Mouse (Mus musculus) monocyte, adult 2 months (primary cell): ENCODE results near the gene D630045J12Rik.

Experiments used
- DNase-seq, 2 experiments: peaks; one replicate each; pipeline ENCODE4 v3.0.0; 2022; ENCODE audit warnings: low spot score in 2 of 2, low read depth in 1 of 2

D630045J12Rik gene

GRCm38 (mm10) chr6:38139086-38139485 is 114.7 kb downstream of the D630045J12Rik start:
- no peak for DNase-seq

GRCm38 (mm10) chr6:38134806-38135559 is 118.8 kb downstream of the D630045J12Rik start:
- DNase-seq = no peak

- DNase-seq = no peak
These were observed 122.0 kb downstream of the D630045J12Rik start for GRCm38 (mm10) chr6:38131801-38132231.

DNA sequence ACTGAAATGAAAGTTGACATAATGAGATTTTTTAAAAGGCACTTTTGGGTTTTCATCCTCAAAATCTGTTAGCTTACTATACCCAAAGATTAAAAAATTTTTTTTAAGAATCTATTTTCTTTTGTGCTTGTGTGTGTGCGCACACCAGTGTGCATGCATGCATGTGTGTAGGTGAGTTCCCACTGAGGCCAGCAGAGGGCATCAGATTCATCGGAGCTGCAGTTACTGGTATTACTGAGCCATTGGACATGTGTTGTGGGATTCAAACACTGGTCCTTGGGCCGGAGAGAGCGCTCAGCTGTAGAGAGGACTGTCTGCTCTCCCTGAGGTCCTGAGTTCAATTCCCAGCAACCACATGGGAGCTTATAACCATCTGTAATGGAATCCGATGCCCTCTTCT is 123.9 kb downstream of the D630045J12Rik start:
- no peak for DNase-seq

- no peak for DNase-seq
These were observed 125.7 kb downstream of the D630045J12Rik start for GRCm38 (mm10) chr6:38128115-38128514.

- DNase-seq = no peak
These were observed 128.3 kb downstream of the D630045J12Rik start for GRCm38 (mm10) chr6:38125462-38125861.

DNA sequence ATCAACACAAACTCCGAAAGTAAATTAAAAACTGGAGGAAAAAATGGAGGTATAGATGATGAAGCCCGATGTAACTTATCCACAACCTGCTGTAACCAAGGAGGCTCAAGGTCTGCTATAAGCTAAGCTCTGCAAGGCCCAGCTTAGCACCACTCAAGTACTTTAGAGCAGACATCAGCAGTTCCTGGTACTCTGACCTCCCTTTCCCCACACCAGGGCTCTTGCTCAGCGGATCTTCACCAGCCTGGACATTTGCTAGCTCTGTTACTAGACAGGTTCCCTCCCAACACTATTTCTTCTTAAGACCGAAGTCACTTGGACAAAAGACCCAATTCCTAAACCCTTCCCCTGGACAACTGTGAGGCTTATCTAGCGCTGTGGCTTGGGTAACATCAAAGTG is 128.9 kb downstream of the D630045J12Rik start:
- no peak for DNase-seq

- DNase-seq = no peak
These were observed 129.5 kb downstream of the D630045J12Rik start, which contains the start of gene Atp6v0a4 for GRCm38 (mm10) chr6:38124207-38124835. Atp6v0a4 (minus strand) TSS chr6:38124586.

DNA sequence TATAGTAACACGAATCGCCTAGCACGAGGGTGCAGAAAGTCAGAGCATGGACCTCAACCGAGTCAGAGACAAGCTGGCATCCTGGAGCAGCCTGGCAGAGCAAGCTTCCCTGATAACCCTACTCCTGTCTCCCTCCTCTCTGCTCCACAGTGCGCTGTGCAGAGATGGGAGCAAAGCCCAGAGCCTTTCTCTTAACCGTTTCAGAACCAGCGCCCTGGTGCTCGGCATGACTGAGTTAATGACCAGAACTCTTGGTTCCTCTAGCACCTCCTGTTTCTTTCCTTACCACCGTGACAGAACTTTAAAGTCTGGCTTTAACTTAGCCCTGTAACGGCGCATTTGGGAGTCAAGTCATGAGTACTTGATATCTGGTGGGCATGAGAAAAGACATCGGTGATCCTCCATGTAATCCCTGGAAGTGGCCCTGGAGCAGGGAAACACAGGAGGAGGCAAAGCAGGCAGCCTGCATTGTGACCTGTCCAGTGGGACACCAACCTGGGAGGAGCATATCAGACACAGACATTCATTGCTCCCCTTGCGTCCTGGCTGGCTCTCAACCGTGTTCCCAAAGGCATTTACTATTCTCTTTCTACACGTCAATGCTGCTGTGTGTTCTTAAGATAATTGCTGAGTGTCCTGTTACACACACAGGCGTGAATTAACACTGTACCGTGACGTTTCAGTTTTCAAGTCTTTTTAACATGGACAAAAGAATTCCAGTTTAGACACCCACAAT is 130.2 kb downstream of the D630045J12Rik start:
- no peak for DNase-seq

DNA sequence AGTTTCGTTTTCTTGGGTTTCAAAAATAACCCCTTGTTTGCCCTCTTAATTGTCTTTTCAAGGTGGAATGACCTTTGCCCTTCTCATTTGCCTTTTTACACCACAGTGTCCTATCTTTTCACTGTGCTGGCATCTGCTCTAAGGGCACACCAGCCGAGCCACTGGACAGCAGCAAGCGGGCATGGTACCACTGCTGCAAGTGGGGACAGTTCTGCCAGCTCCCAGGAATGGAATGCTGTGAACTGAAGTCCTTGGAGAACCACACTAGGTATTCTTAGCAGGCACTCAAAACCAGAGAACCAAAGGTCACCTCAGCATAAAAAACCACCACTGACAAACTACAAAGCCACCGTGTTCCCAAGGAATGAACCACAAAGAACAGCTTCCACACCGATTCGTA is 131.0 kb downstream of the D630045J12Rik start:
- no peak for DNase-seq

GRCm38 (mm10) chr6:38121843-38122242 is 132.0 kb downstream of the D630045J12Rik start:
- no peak for DNase-seq

DNA sequence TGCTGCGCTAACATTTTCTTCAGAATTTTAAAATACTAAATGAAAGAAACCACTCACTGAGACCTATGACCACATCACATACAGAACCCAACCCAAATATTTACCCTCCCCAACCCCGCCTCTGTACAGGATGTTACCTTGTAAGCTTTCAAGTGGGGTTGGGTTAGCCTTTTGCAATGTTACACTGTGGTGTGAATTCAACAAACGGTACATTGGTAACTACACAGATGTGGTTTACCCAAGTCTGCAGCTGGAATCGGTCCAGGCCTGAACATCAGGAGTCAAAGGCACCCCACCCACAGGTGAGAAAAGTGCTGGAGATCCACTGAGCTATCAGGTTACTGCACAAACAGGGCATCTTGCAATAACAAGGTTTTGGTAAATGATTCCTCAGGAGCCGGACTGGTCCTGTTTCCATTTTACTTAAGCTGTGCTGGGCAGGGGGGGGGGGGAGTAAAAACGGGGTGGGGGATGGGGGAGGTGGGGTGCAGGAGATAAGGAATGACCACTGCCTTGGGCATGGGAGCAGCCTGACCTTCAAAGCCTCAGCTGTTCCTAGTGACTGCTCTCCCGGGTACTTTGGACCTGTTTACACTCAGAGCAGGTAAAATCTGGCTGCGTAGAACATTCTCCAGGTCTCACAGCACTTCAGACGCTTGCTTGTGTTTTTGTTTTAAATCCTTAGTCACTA is 133.0 kb downstream of the D630045J12Rik start:
- no peak for DNase-seq

GRCm38 (mm10) chr6:38118341-38118740 is 135.5 kb downstream of the D630045J12Rik start:
- no peak for DNase-seq

DNA sequence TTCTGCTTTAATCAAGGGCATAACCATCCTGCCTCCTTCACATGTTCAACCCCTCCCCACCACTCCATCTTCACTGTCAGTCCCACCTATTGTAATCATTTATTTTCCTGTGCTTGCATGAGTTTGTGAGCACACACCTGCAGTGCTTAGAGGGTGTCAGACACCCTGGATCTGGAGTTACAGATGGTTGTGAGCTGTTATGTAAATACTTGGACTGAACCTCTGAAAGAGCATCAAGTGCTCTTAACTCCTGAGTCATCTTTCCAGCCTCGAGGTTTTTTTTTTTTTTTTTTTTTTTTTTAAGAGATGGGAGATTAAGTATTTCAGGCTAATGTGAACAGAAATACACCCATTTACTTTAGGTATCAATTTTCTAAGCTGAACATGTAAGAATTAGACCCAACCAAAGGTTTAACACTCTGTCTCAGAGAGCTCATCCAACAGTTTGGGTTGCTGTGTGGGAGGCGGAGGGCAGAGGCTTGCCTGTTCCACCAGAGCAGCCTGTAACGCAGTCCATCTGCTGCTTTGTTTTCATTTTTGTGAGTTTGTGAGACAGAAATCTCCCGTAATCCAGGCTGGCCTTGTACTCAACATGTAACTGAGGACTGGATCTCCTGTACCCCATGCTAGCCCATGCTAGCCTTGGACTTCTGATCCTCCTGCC is 137.6 kb downstream of the D630045J12Rik start:
- no peak for DNase-seq

- no peak for DNase-seq
These were observed 142.9 kb downstream of the D630045J12Rik start for GRCm38 (mm10) chr6:38110859-38111258.

DNA sequence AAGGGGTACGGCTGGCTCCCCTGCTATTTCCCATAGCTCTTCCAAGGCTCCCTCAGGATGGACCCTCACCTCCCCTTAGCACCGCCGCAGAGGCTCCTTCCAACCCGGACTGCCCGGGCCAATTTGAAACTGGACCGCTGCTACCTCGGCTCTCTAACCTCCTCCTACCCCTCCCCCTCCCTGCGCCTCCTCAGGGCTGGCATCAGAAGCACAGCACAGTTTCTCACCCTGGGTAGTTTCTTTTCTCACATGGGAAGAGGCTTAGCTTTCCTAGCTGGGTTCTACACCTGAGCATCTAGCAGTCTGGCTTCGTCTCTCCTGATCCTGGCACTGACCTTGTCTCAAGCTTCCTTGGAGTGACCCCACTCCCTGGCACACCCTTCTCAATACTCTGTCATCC is 143.9 kb downstream of the D630045J12Rik start:
- DNase-seq = no peak

GRCm38 (mm10) chr6:38109160-38109795 is 144.5 kb downstream of the D630045J12Rik start, which contains the start of gene Tmem213:
Tmem213 (plus strand) TSS chr6:38109255.
- DNase-seq = no peak

DNA sequence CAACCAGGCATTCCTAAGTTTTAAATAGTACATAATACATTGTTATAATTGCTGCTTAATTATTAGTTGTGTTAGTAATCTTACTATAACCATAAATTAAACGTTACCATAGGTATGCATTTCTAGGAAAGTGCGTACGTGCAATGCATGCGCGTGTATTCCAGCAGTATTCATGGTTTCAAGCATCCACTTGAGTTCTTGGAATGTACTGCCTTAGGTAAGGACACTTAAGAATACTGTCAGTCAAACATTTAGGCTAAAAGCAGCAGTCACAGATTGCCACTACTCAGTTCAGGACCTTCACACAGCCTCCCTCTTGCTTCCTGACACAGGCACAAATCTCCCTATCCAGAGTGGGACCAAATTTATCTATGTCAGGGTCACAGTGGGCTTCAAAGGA is 145.4 kb downstream of the D630045J12Rik start:
- no peak for DNase-seq

- no peak for DNase-seq
These were observed 147.9 kb downstream of the D630045J12Rik start for GRCm38 (mm10) chr6:38105924-38106323.

- no peak for DNase-seq
These were observed 150.0 kb downstream of the D630045J12Rik start for GRCm38 (mm10) chr6:38103775-38104174.
